ENCODE assay signal across 25 mouse cellular contexts in genomic region chr6:64623404-64623803, GRCm38 (mm10).
A peak's percentile ranks its signal among the peaks of the same experiment; 100 is the strongest.
DNase-seq lines count a peak whose midpoint lies in the region; ATAC-seq and TF ChIP-seq lines count a peak whose summit lies in the region.
"Had no signal": no experiment of that assay in that cellular context is flagged by ENCODE, and none has a peak within 500 bp of the region (broad histone marks: within the 10 kb centered on the region; RNA-seq: fewer than 3 reads in every experiment).

No protein-coding gene starts in this region.

- H3K27me3 ChIP-seq in lung, embryonic 15.5 days, result no peaks in the 10 kb centered on the region
- H3K27me3 ChIP-seq in hindbrain, embryonic 14.5 days (ENCODE audit: control insufficient read depth, insufficient read depth, low read length), result no peaks in the 10 kb centered on the region
- H3K27me3 ChIP-seq: heart, embryonic 15.5 days; hindbrain, embryonic 13.5 days; limb, embryonic 15.5 days; liver, embryonic 13.5 days; midbrain, embryonic 13.5 days; neural tube, embryonic 13.5 days had no signal

- no peak for TF ChIP-seq POLR2A in lung, adult 2 months (IDR thresholded peaks at IDR 0.05; ENCODE audit: borderline replicate concordance, extremely low read depth, low read depth, low read length)

- no peak overlapping the region for H3K4me3 ChIP-seq in lung, embryonic 15.5 days
- no peak overlapping the region for H3K4me3 ChIP-seq in lung, adult 2 months (replicated peaks; ENCODE audit: extremely low read depth, low read depth, low read length)
- no peak overlapping the region for H3K4me3 ChIP-seq in hindbrain, embryonic 14.5 days (replicated peaks; ENCODE audit: low read length)
- H3K4me3 ChIP-seq: heart, embryonic 10.5 days; heart, embryonic 15.5 days; hindbrain, embryonic 13.5 days; limb, embryonic 10.5 days; limb, embryonic 15.5 days; liver, embryonic 13.5 days; midbrain, embryonic 13.5 days; neural tube, embryonic 13.5 days had no signal

- H3K9ac ChIP-seq in lung, embryonic 15.5 days, result no peak overlapping the region
- H3K9ac ChIP-seq in hindbrain, embryonic 14.5 days, result no peak overlapping the region
- H3K9ac ChIP-seq: heart, embryonic 15.5 days; hindbrain, embryonic 13.5 days; limb, embryonic 15.5 days; liver, embryonic 13.5 days; midbrain, embryonic 13.5 days; neural tube, embryonic 13.5 days had no signal

- peak; percentile 5 for DNase-seq in heart, postnatal 4 days
- no peak for DNase-seq in heart, adult 18-20 months
- DNase-seq in lung, adult 2 months, result no peak
- DNase-seq in lung, postnatal 14 days, result peak; percentile 47
- DNase-seq in hindbrain, embryonic 14.5 days (ENCODE audit: low spot score), result no peak
- DNase-seq: adrenal gland, postnatal 25 days; B cell, adult 2 months; gastrocnemius, postnatal 14 days; kidney, adult 9 months; kidney, postnatal 4 days; liver, embryonic 13.5 days; right cerebral cortex, postnatal 4 days; thymus, postnatal 4 days had no signal

- ATAC-seq in lung, embryonic 15.5 days (ENCODE audit: borderline replicate concordance, extremely low read depth, low FRiP score, low TSS enrichment), result peak; percentile 65; the same call in 1 of the 2 replicates
- no peak for ATAC-seq in hindbrain, embryonic 14.5 days (ENCODE audit: low FRiP score)
- ATAC-seq: forebrain, embryonic 14.5 days; intestine, postnatal 0 days; midbrain, embryonic 13.5 days had no signal

- H3K9me3 ChIP-seq in lung, embryonic 15.5 days, result no peaks in the 10 kb centered on the region
- no peaks in the 10 kb centered on the region for H3K9me3 ChIP-seq in hindbrain, embryonic 14.5 days (ENCODE audit: control insufficient read depth, low read length)
- H3K9me3 ChIP-seq: heart, embryonic 10.5 days; heart, embryonic 15.5 days; hindbrain, embryonic 13.5 days; limb, embryonic 10.5 days; limb, embryonic 15.5 days; liver, embryonic 13.5 days; midbrain, embryonic 13.5 days; neural tube, embryonic 13.5 days had no signal

- H3K4me1 ChIP-seq in lung, embryonic 15.5 days, result peaks cover 6% of the 10 kb centered on the region; the same call in 1 of the 2 replicates
- no peaks in the 10 kb centered on the region for H3K4me1 ChIP-seq in lung, adult 2 months (ENCODE audit: control insufficient read depth, insufficient read depth, low read length)
- no peaks in the 10 kb centered on the region for H3K4me1 ChIP-seq in hindbrain, embryonic 14.5 days (replicated peaks; ENCODE audit: control insufficient read depth, insufficient read depth, low read length)
- H3K4me1 ChIP-seq: hindbrain, embryonic 13.5 days; limb, embryonic 15.5 days; liver, embryonic 13.5 days; midbrain, embryonic 13.5 days; neural tube, embryonic 13.5 days had no signal

- no peak overlapping the region for H3K4me2 ChIP-seq in lung, embryonic 15.5 days
- no peak overlapping the region for H3K4me2 ChIP-seq in hindbrain, embryonic 14.5 days (replicated peaks)
- H3K4me2 ChIP-seq: heart, embryonic 15.5 days; hindbrain, embryonic 13.5 days; limb, embryonic 15.5 days; liver, embryonic 13.5 days; midbrain, embryonic 13.5 days; neural tube, embryonic 13.5 days had no signal

- H3K36me3 ChIP-seq in lung, embryonic 15.5 days, result no peaks in the 10 kb centered on the region
- no peaks in the 10 kb centered on the region for H3K36me3 ChIP-seq in hindbrain, embryonic 14.5 days (replicated peaks; ENCODE audit: control insufficient read depth, insufficient read depth)
- H3K36me3 ChIP-seq: heart, embryonic 10.5 days; heart, embryonic 15.5 days; hindbrain, embryonic 13.5 days; limb, embryonic 10.5 days; limb, embryonic 15.5 days; liver, embryonic 13.5 days; midbrain, embryonic 13.5 days; neural tube, embryonic 13.5 days had no signal

- TF ChIP-seq CTCF in lung, adult 2 months (IDR thresholded peaks at IDR 0.05; ENCODE audit: insufficient read depth, low read length), result no peak

- 19% methylated on average over 3 of the region's 3 CpGs for WGBS in lung, embryonic 15.5 days
- WGBS in lung, adult 2 months, result 28% methylated on average over 3 of the region's 3 CpGs
- 49% methylated on average over 3 of the region's 3 CpGs for WGBS in hindbrain, embryonic 14.5 days

- H3K27ac ChIP-seq in lung, embryonic 15.5 days, result no peak overlapping the region
- no peak overlapping the region for H3K27ac ChIP-seq in hindbrain, embryonic 14.5 days
- H3K27ac ChIP-seq: heart, embryonic 10.5 days; heart, embryonic 15.5 days; hindbrain, embryonic 13.5 days; limb, embryonic 10.5 days; limb, embryonic 15.5 days; liver, embryonic 13.5 days; macrophage; midbrain, embryonic 13.5 days; neural tube, embryonic 13.5 days; stomach, postnatal 0 days had no signal

Comparison
In these comparisons a context has a peak if more than half of its experiments do, and no peak if none do; other contexts are left out.
1. DNase-seq: peak in heart, postnatal 4 days (single experiment) and lung, postnatal 14 days (single experiment); none in heart, adult 18-20 months (0 of 2), lung, adult 2 months (single experiment) and hindbrain, embryonic 14.5 days (single experiment).